Mouse (Mus musculus) spleen, adult 2 months (tissue): ENCODE measurements at regions not wholly inside any gene's neighbourhood (a gene's known extent, or its start where the extent isn't known, plus 50 kb on each side); places are given as distances from the start of the nearest gene placed in this dataset.

Experiments used
- DNase-seq, 2 experiments: peaks; one replicate each; pipeline versions ENCODE4 v3.0.0 to v3.0.0-alpha.2; 2012 to 2021; ENCODE audit warnings: low spot score in 2 of 2, low read depth in 1 of 2
- H3K27ac ChIP-seq: fragments of 200-500 bp; 2 replicates; pipeline ENCODE4 v1.5.1; 2012; ENCODE audit warnings: low read length, inconsistent platforms; ENCODE audit not compliant: insufficient read depth
- H3K27me3 ChIP-seq: fragments of 200-500 bp; 2 replicates; pipeline ENCODE4 v1.6.1; 2012; ENCODE audit warnings: mild to moderate bottlenecking, moderate library complexity, low read length, inconsistent platforms; ENCODE audit not compliant: control insufficient read depth, insufficient read depth
- H3K36me3 ChIP-seq: fragments of 200-500 bp; 2 replicates; pipeline ENCODE4 v1.6.1; 2012; ENCODE audit warnings: mild to moderate bottlenecking, low read length, inconsistent platforms; ENCODE audit not compliant: control insufficient read depth, insufficient read depth
- H3K4me1 ChIP-seq: fragments of 200-500 bp; 2 replicates; pipeline ENCODE4 v1.6.1; 2011; ENCODE audit warnings: inconsistent platforms; ENCODE audit not compliant: control insufficient read depth, insufficient read depth, insufficient read length
- H3K4me3 ChIP-seq: fragments of 200-500 bp; 2 replicates; pipeline ENCODE4 v1.5.1; 2011; ENCODE audit warnings: mild to moderate bottlenecking, inconsistent platforms; ENCODE audit not compliant: insufficient read depth, insufficient read length; ENCODE audit errors: extremely low read depth
- CTCF ChIP-seq: fragments of 200-500 bp; IDR thresholded peaks from 2 replicates; pipeline ENCODE4 v1.5.1; 2011; ENCODE audit warnings: mild to moderate bottlenecking, inconsistent platforms; ENCODE audit not compliant: insufficient read depth, insufficient read length, insufficient replicate concordance; ENCODE audit errors: extremely low read depth
- POLR2A ChIP-seq: fragments of 200-500 bp; IDR thresholded peaks from 2 replicates; pipeline ENCODE4 v1.6.1; 2011; ENCODE audit warnings: low read depth, low read length, inconsistent platforms
- WGBS: fragments of 180-500 bp; shearing (Covaris S2); methylation state at CpG from one replicate; pipeline ENCODE4 v1.1.7; 2018; 5-methylcytosine and 5-hydroxymethylcytosine counted together

DNA sequence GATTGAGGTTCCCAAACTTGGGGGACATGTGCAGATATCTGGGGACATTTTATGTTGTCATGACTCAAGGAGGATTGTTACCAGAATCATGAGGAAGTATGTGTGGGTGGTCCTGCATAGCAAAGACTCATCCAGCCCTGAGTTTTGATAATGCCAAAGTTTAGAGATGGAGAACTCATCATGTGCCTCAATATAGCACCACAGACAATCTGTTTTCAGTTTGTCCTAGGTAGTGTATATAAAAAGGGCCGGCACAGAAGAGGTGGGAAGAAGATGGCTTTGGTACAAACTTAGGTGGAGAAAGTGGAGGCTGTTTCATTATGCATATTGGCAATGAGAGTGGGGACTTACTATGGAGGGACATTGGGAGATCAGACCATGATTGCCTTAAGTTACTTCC, 447.2 kb downstream of the 1810013L24Rik start:
- no peak for TF ChIP-seq POLR2A
- TF ChIP-seq CTCF = no peak
- 76% methylated on average over 1 of the region's 1 CpGs for WGBS
- no peaks in the 10 kb centered on the region for H3K36me3 ChIP-seq
- no peak for DNase-seq
- H3K27ac ChIP-seq = no peak overlapping the region
- no peaks in the 10 kb centered on the region for H3K4me1 ChIP-seq
- H3K27me3 ChIP-seq = no peaks in the 10 kb centered on the region
- H3K4me3 ChIP-seq = no peak overlapping the region

DNA sequence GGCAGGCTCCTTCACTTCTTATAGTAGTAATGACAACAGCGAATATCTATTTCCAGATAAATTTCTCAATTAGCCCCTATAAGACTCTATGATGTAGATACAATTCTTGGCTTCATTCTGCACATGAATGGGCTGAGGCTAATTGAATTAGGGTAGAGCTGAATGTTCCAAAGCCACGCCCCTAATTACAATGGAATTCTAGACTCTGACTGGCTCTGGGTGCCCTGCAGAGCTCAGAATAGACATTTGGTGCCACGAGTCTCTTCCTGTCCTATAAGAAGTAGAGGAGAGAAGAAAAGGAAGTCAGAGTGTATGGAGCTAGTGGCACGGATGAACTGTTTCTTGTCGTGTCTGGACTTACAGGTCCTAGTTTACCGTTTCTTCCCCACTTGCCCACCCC, 449.8 kb downstream of the 1810013L24Rik start:
- no peak for TF ChIP-seq POLR2A
- TF ChIP-seq CTCF = no peak
- no peak for DNase-seq
- no peaks in the 10 kb centered on the region for H3K36me3 ChIP-seq
- H3K27ac ChIP-seq = no peak overlapping the region
- no peak overlapping the region for H3K4me3 ChIP-seq
- no peaks in the 10 kb centered on the region for H3K4me1 ChIP-seq
- 73% methylated on average over 6 of the region's 6 CpGs for WGBS
- no peaks in the 10 kb centered on the region for H3K27me3 ChIP-seq

GRCm38 (mm10) chr16:9280431-9280830, 450.5 kb downstream of the 1810013L24Rik start:
- Histone ChIP-seq H3K4me3 (no peak overlapping the region), H3K27ac (no peak overlapping the region), H3K4me1 (no peaks in the 10 kb centered on the region), H3K27me3 (no peaks in the 10 kb centered on the region), H3K36me3 (no peaks in the 10 kb centered on the region)
- DNase-seq = no peak
- TF ChIP-seq POLR2A = no peak
- TF ChIP-seq CTCF = no peak
- 75% methylated on average over 4 of the region's 4 CpGs for WGBS

DNA sequence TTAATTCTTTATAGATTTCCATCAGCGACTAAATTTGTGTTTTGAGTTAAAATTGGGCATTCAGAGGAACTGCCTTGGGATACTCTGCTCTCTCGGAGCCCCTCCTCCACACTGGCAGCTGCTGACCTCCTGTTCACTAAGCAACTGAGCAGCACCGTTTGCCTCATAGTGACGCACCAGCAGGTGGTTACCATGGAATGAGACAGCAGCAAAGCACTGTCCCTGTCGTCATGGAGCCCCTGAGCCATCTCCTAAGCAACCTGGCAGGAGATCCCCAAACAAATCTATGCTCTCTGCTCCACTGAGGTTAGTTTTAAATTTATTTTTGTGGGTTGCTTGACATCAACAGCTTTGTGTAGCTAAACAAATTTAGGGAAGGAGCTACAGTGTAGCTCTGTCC, 451.0 kb downstream of the 1810013L24Rik start:
- TF ChIP-seq POLR2A = no peak
- TF ChIP-seq CTCF = no peak
- H3K36me3 ChIP-seq = no peaks in the 10 kb centered on the region
- H3K4me1 ChIP-seq = no peaks in the 10 kb centered on the region
- H3K27ac ChIP-seq = no peak overlapping the region
- no peak for DNase-seq
- no peak overlapping the region for H3K4me3 ChIP-seq
- WGBS = 41% methylated on average over 5 of the region's 5 CpGs
- no peaks in the 10 kb centered on the region for H3K27me3 ChIP-seq

DNA sequence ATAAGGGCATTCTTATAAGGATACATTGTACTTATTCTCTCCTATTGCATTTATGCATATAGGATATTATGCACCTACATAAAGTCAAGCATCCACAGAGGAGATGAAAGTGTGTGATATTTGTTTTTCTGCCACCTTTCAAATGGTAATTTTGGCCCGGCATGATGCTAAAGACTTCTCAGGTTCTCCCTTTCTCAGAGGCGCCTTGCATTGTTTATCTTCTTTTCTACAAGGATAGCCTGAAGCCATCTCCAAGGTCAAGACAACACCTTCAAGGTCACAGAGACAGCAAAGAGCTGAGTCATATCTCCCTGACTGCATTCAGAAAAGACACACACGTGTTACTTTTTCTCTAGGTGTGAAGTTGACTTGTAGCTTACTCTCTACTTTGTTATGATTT, 454.5 kb downstream of the 1810013L24Rik start:
- DNase-seq = no peak
- no peak for TF ChIP-seq CTCF
- WGBS = 63% methylated on average over 3 of the region's 3 CpGs
- no peak overlapping the region for H3K27ac ChIP-seq
- no peak overlapping the region for H3K4me3 ChIP-seq
- H3K4me1 ChIP-seq = no peaks in the 10 kb centered on the region
- no peaks in the 10 kb centered on the region for H3K27me3 ChIP-seq
- H3K36me3 ChIP-seq = no peaks in the 10 kb centered on the region

DNA sequence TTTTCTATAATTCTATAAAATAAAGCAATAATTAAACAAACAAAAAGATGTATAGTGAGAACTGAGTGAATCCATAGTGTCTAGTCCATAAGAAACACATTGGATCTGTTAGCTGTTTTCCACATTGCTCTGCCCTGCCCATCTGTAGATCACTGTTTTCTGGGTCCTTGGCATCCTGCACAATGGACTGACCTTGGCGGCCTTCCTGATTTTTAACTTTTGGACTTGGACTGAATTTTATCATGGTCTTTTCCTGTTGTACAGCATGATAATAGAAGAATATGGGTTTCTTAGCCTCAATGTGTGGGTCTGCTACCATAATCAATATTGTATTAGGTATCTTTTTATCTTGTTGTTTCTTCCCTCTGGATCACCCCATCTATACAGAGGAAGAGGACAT, 456.0 kb downstream of the 1810013L24Rik start:
- Histone ChIP-seq H3K36me3 (no peaks in the 10 kb centered on the region), H3K4me3 (no peak overlapping the region), H3K27ac (no peak overlapping the region), H3K27me3 (no peaks in the 10 kb centered on the region), H3K4me1 (no peaks in the 10 kb centered on the region)
- 93% methylated on average over 1 of the region's 1 CpGs for WGBS
- DNase-seq = no peak
- no peak for TF ChIP-seq POLR2A
- TF ChIP-seq CTCF = no peak

DNA sequence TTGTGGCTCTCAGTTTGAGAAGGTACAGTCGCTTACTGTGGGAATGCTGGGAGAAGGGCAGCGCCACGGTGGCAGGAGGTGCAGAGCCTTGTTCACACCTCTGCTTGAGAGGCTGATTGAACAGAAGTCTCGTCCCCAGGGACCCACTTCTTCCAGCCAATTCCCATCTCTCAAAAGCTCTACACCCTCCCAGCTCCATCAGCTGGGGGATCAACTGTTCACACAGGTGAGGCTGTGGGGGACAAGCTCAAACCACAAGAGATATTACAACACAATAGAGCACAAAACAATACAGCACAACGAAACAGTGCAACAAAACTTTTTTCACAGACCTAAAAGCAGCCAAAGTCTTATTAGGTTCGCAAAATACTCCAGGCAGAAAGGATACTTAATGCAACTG, 457.7 kb downstream of the 1810013L24Rik start:
- Histone ChIP-seq H3K4me1 (no peaks in the 10 kb centered on the region), H3K27me3 (no peaks in the 10 kb centered on the region), H3K4me3 (no peak overlapping the region), H3K36me3 (no peaks in the 10 kb centered on the region), H3K27ac (no peak overlapping the region)
- no peak for DNase-seq
- 79% methylated on average over 6 of the region's 6 CpGs for WGBS
- TF ChIP-seq CTCF = no peak
